Mouse (Mus musculus) stomach, postnatal 0 days (tissue): ENCODE data around the gene Ppfia3. TPM values are rescaled to one million over a fixed set of nuclear protein-coding genes. Genes with fewer than 3 reads are reported as not detected.
A peak's percentile ranks its signal among the peaks of the same experiment; 100 is the strongest.

Experiments used
- ATAC-seq: fragments of 200-750 bp; cut with Nextera tagmentation; 2 replicates; pipeline ENCODE4 v1.8.0; 2017; ENCODE audit not compliant: low FRiP score, low TSS enrichment
- DNase-seq: peaks from one replicate; pipeline ENCODE4 v3.0.0-alpha.2; 2016; ENCODE audit warnings: low spot score
- H3K27ac ChIP-seq: fragments of 300-500 bp; sonication (generic); replicated peaks from 2 replicates; pipeline ENCODE4 v1.5.1; 2014; ENCODE audit warnings: mild to moderate bottlenecking, control low read depth
- H3K27me3 ChIP-seq: fragments of 300-500 bp; sonication (generic); 2 replicates; pipeline ENCODE4 v1.6.1; 2014; ENCODE audit warnings: low read length; ENCODE audit not compliant: control insufficient read depth, insufficient read depth
- H3K36me3 ChIP-seq: fragments of 300-500 bp; sonication (generic); 2 replicates; pipeline ENCODE4 v1.6.1; 2014; ENCODE audit warnings: low read length, mixed read lengths; ENCODE audit not compliant: control insufficient read depth, insufficient read depth
- H3K4me1 ChIP-seq: fragments of 300-500 bp; sonication (generic); replicated peaks from 2 replicates; pipeline ENCODE4 v1.6.1; 2014; ENCODE audit warnings: antibody characterized with exemption; ENCODE audit not compliant: control insufficient read depth, insufficient read depth
- H3K4me2 ChIP-seq: fragments of 300-500 bp; sonication (generic); replicated peaks from 2 replicates; pipeline ENCODE4 v1.6.1; 2014; ENCODE audit warnings: low read depth, mild to moderate bottlenecking, control low read depth, moderate library complexity
- H3K4me3 ChIP-seq: fragments of 300-500 bp; sonication (generic); 2 replicates; pipeline ENCODE4 v1.5.1; 2014; ENCODE audit warnings: low read depth, low read length, control low read depth
- H3K9ac ChIP-seq: fragments of 300-500 bp; sonication (generic); 2 replicates; pipeline ENCODE4 v1.6.1; 2014; ENCODE audit warnings: mild to moderate bottlenecking, low read length, control low read depth, mixed read lengths
- H3K9me3 ChIP-seq: fragments of 300-500 bp; sonication (generic); 2 replicates; pipeline ENCODE4 v1.6.1; 2016; ENCODE audit warnings: low read length; ENCODE audit not compliant: control insufficient read depth
- CTCF ChIP-seq: IDR thresholded peaks from 2 replicates; pipeline ENCODE4 v1.5.1; 2016; ENCODE audit warnings: antibody characterized with exemption, low read depth, mild to moderate bottlenecking, moderate library complexity
- EP300 ChIP-seq: optimal IDR thresholded peaks from 2 replicates; pipeline ENCODE3; 2016; ENCODE audit warnings: antibody characterized with exemption
- WGBS: fragments of 180-500 bp; shearing (Covaris S2); extraction: QIAGEN DNeasy Blood & Tissue Kit; methylation state at CpG from one replicate; pipeline ENCODE4 v1.1.7; 2014; 5-methylcytosine and 5-hydroxymethylcytosine counted together
- polyA plus RNA-seq: library from polyadenylated mRNA; unstranded; fragments of >200 nt; fragmentation: Nextera tagmentation; extraction: Ambion mirVana; gene quantifications from 2 replicates; pipeline ENCODE4 v1.2.1, GENCODE M21; 2015

The Ppfia3 gene
- polyA plus RNA-seq, 1 experiment from 2014 or later, result 6.0 TPM

- Histone ChIP-seq H3K9me3 (no peaks in the 10 kb centered on the region), H3K4me2 (peak overlapping the region; percentile 5; the same call in 1 of the 2 replicates), H3K27me3 (no peaks in the 10 kb centered on the region), H3K4me3 (no peak overlapping the region), H3K9ac (no peak overlapping the region), H3K27ac (no peak overlapping the region), H3K4me1 (no peaks in the 10 kb centered on the region), H3K36me3 (peaks cover 16% of the 10 kb centered on the region)
- peak; percentile 68 for ATAC-seq
- DNase-seq, result peak; percentile 85
- TF ChIP-seq EP300 (no peak), CTCF (peak; percentile 91)
- 21% methylated on average over 16 of the region's 17 CpGs for WGBS
Observed at GRCm38 (mm10) chr7:45305275-45305674, 61.5 kb downstream of the Ppfia3 start.

DNA sequence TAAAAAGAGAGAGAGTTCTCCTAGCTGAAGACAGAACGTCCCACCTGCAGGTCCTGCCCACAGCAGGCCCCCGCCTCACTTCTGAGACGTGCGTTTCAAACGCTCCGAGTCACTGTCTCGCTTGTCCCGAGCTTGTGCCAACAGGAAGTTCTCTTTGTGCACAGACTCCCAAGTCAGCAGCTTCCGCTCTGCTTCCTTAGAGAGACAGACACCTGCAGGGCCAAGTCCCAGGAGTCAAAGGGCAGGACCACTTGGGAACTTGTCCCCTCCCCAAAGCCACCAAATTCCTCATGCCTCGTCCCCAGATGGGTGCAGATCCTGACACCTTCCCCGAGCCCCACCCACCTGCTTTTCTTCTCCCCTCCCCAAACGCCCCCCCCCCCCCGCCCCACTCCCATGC, 62.0 kb downstream of the Ppfia3 start:
- Histone ChIP-seq H3K27me3 (no peaks in the 10 kb centered on the region), H3K9me3 (no peaks in the 10 kb centered on the region), H3K4me3 (no peak overlapping the region), H3K4me1 (no peaks in the 10 kb centered on the region), H3K27ac (no peak overlapping the region), H3K36me3 (peaks cover 14% of the 10 kb centered on the region), H3K9ac (no peak overlapping the region), H3K4me2 (peak overlapping the region; percentile 5; the same call in 1 of the 2 replicates)
- 43% methylated on average over 11 of the region's 13 CpGs for WGBS
- TF ChIP-seq EP300, result no peak
- TF ChIP-seq CTCF, result no peak
- ATAC-seq, result no peak; the same call in 1 of the 2 replicates
- no peak for DNase-seq

DNA sequence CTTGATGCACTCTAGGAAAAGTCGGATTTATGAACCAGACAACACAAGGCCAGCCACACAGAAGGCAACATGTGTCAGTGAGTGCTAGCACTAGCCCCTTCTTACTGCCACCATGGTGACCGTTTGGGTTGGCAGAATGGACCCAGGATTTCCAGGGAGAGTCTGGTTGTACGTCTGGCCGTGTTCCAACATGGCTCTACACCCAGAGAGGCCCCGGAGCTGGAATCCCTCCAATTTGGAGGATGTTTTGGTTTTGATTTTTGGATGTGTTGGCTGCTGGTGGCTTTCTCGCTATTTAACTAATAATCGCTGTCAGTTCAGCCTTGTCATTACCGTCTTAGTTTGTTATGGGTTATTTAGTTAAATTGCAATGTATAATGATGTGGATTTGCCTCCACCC, 64.2 kb downstream of the Ppfia3 start:
- H3K27ac ChIP-seq, result no peak overlapping the region
- peaks cover 9% of the 10 kb centered on the region for H3K36me3 ChIP-seq
- WGBS, result 49% methylated on average over 8 of the region's 8 CpGs
- H3K4me1 ChIP-seq, result no peaks in the 10 kb centered on the region
- H3K4me2 ChIP-seq, result no peak overlapping the region
- no peak overlapping the region for H3K4me3 ChIP-seq
- no peak for TF ChIP-seq EP300
- TF ChIP-seq CTCF, result no peak
- no peak for DNase-seq
- no peaks in the 10 kb centered on the region for H3K27me3 ChIP-seq
- ATAC-seq, result no peak
- H3K9ac ChIP-seq, result no peak overlapping the region
- H3K9me3 ChIP-seq, result no peaks in the 10 kb centered on the region

- no peak overlapping the region for H3K9ac ChIP-seq
- no peaks in the 10 kb centered on the region for H3K9me3 ChIP-seq
- H3K27ac ChIP-seq, result no peak overlapping the region
- H3K4me3 ChIP-seq, result no peak overlapping the region
- whole genome bisulfite sequencing, result 10% methylated on average over 6 of the region's 6 CpGs
- H3K27me3 ChIP-seq, result no peaks in the 10 kb centered on the region
- H3K36me3 ChIP-seq, result peaks cover 9% of the 10 kb centered on the region
- no peak overlapping the region for H3K4me2 ChIP-seq
- H3K4me1 ChIP-seq, result no peaks in the 10 kb centered on the region
- peak; percentile 81 for TF ChIP-seq CTCF
- no peak for TF ChIP-seq EP300
- DNase-seq, result peak; percentile 73
- peak; percentile 14; the same call in 1 of the 2 replicates for ATAC-seq
Observed at GRCm38 (mm10) chr7:45300270-45300669, 66.5 kb downstream of the Ppfia3 start.

DNA sequence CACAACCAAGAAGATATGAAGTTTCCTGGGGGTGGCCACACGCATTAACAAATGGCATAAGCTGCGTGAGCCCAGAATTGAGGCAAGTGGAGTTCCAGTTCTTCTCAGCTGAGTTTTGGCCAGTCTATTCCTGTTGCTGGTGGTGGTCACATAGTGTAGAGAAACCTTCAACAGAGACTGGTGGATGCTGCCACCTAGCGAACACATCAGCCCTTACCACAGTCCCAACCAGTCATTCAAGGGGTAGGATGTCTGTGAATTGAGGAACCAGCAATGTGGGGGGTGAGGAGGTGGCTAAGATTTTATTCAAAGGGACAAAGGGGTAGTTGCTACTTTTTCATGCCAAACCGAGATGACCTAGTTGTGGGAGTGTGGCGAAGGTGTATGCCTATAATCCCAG, 67.1 kb downstream of the Ppfia3 start:
- Histone ChIP-seq H3K9me3 (no peaks in the 10 kb centered on the region), H3K9ac (no peak overlapping the region), H3K4me1 (no peaks in the 10 kb centered on the region), H3K27me3 (no peaks in the 10 kb centered on the region), H3K27ac (no peak overlapping the region), H3K4me3 (no peak overlapping the region), H3K4me2 (no peak overlapping the region), H3K36me3 (peaks cover 9% of the 10 kb centered on the region)
- DNase-seq, result peak; percentile 78
- TF ChIP-seq EP300 (no peak), CTCF (peak; percentile 91)
- ATAC-seq, result peak; percentile 83
- 3% methylated on average over 5 of the region's 5 CpGs for WGBS

GRCm38 (mm10) chr7:45297563-45297962, 69.3 kb downstream of the Ppfia3 start:
- Histone ChIP-seq H3K4me1 (no peaks in the 10 kb centered on the region), H3K9me3 (no peaks in the 10 kb centered on the region), H3K9ac (no peak overlapping the region), H3K27ac (no peak overlapping the region), H3K4me2 (no peak overlapping the region), H3K36me3 (no peaks in the 10 kb centered on the region), H3K4me3 (no peak overlapping the region), H3K27me3 (no peaks in the 10 kb centered on the region)
- WGBS, result 50% methylated on average over 3 of the region's 3 CpGs
- TF ChIP-seq CTCF (no peak), EP300 (no peak)
- ATAC-seq, result peak; percentile 52; the same call in 1 of the 2 replicates
- DNase-seq, result no peak
